Mouse (Mus musculus) natural killer cell, adult 2 months (primary cell): ENCODE results near the gene Pcsk2.

ENCODE experiments used
- DNase-seq, 2 experiments: peaks; one replicate each; pipeline ENCODE4 v3.0.0; 2022; ENCODE audit warnings: low spot score in 2 of 2

Gene Pcsk2

GRCm38 (mm10) chr2:143838698-143839097 is 292.7 kb downstream of the Pcsk2 start:
- peak; percentile 54 to 70 for DNase-seq

- peak; percentile 58 to 81 for DNase-seq
Measured at GRCm38 (mm10) chr2:143839458-143839857, 293.5 kb downstream of the Pcsk2 start.

- peak; percentile 26 to 46 for DNase-seq
Measured at GRCm38 (mm10) chr2:143840895-143841294, 294.9 kb downstream of the Pcsk2 start.

GRCm38 (mm10) chr2:143841536-143841935 is 295.6 kb downstream of the Pcsk2 start:
- DNase-seq, result no peak

GRCm38 (mm10) chr2:143844779-143845178 is 298.8 kb downstream of the Pcsk2 start:
- DNase-seq, result no peak

DNA sequence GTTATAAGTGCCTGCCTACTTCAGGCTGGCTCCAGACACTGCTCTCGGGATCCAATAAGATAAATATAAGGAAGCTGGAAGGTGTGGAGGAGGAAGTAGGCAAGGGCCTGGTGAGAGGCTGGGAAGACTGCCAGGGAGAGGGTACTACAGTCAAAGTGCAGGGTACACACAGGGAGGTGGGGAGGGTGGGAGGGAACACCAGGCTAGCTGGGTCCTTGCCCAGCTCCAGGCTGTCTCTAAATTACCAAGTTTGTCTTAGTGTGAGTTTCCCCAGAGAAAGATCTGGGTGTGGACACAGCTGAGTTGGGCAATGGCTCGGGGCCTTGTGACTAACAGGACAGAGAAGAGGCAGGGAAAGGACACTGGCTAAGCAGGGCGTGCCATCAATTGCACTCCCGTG is 300.8 kb downstream of the Pcsk2 start:
- DNase-seq, result no peak

DNA sequence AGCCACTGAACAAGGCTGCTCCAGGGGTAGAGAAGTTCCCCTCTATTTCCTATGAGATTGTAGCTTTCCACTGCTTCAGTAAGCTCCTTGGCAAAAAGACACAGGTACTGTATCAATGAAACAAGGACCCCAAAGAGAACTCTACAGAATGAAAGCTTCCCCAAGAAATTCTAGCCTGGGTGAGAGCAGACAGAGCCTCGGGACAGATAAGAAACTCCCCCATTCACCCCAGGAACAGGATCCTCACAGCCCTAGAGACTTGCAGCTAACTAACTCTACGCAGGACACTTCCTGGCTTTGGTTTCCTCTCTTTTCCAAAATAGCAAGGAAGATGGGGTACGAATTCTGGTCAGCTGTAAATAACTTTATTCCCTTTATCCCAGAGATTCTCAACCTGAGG is 301.3 kb downstream of the Pcsk2 start:
- no peak for DNase-seq

DNA sequence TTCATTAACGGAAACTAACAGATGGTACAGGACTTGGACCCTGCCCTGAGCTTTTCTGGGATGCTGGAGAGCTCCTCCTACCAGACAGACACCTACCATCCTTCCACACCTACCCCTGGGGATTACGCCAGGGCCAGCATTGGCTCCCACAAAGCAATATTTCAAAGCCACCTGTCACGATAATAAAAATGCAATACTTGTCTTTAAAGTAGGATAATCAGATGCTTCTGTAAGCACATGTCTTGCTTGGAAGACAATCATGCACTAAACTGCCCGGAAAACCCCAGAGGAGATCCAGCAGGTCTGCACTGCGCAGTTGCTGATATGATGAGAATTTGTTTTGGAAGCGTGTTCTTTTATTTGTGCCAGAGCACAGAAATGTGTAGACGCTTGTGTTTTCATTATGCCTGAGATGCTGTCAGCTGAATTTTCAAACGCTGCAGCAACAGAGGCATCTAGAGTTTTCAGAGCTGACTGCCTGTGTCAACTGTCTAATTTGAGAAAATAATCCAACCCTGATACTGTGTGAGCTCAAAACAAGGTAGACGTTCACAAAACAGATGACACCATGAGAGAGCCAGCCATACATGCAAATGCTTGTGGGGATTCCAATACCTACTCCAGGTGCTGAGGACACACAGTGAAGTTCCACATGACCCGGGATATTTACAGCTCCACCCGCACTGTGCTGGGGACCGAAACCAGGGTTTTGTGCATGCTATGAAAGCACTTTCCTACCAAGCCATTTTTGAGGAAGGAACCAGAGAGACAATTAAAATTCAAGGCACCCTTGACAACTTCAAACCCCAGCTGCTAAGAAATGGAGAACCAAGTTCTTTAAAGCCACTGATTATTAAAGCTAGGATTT is 305.6 kb downstream of the Pcsk2 start:
- no peak for DNase-seq

- no peak for DNase-seq
Measured at GRCm38 (mm10) chr2:143852295-143853275, 306.6 kb downstream of the Pcsk2 start.

GRCm38 (mm10) chr2:143853447-143853846 is 307.5 kb downstream of the Pcsk2 start:
- no peak for DNase-seq

GRCm38 (mm10) chr2:143859166-143859565 is 313.2 kb downstream of the Pcsk2 start:
- no peak for DNase-seq

DNA sequence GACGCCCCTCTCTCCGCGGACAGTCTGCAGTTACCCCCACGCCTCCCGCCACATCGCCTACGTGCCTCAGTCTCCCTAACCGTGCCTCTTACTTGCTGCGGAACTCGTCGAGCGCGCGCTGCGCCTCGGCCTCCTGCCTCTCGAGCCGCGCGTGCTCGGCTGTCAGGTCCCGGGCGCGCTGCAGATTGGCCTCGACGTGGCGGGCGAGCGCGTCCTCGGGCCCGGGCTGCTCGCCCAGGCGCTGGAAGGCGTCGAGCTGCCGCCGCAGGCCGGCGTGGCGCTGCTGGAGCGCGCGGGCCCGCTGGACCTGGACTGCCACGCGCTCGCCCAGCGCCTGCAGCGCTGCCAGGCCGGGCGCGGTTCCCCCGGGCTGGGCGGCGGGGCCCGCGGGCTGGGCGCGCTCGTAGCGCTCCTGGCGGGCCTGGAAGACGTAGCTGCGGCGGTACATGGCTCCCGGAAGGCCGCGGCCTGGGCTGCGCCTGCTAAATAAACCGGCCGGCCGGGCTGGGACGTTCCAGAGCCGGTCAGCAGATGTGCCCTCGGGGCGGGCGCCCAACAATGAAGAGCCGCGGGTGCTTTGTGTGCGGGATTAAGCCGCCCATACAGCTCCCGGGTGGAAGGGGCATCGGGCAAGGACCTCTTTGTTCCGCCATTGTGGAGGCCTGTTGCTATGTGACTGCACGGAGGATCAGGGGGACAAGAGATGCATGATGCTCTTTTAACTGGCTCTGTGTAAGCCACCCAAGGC is 316.7 kb downstream of the Pcsk2 start, which contains the start of gene Bfsp1:
Gene Bfsp1, minus strand, starts transcription at position 690 of the 748 bp plus-strand sequence.
- DNase-seq, result no peak

- no peak for DNase-seq
Measured at GRCm38 (mm10) chr2:143864600-143864999, 318.6 kb downstream of the Pcsk2 start.
